Mouse (Mus musculus): ENCODE results near the gene Aifm3. TPM values are rescaled to one million over a fixed set of nuclear protein-coding genes. Genes with fewer than 3 reads are reported as not detected.

The Aifm3 gene
- total RNA-seq (2021), result 1 to 10 TPM; 6.5 to 8.5 TPM
- long read RNA-seq, experiment 1, partial matches to known transcripts, result 1 of 6 reads
- long read RNA-seq, experiment 1, other reads (novel, unspliced or antisense), result 1 of 6 reads
- long read RNA-seq, experiment 2, partial matches to known transcripts, result 0 of 3 reads
- long read RNA-seq, experiment 2, other reads (novel, unspliced or antisense), result 1 of 3 reads

DNA sequence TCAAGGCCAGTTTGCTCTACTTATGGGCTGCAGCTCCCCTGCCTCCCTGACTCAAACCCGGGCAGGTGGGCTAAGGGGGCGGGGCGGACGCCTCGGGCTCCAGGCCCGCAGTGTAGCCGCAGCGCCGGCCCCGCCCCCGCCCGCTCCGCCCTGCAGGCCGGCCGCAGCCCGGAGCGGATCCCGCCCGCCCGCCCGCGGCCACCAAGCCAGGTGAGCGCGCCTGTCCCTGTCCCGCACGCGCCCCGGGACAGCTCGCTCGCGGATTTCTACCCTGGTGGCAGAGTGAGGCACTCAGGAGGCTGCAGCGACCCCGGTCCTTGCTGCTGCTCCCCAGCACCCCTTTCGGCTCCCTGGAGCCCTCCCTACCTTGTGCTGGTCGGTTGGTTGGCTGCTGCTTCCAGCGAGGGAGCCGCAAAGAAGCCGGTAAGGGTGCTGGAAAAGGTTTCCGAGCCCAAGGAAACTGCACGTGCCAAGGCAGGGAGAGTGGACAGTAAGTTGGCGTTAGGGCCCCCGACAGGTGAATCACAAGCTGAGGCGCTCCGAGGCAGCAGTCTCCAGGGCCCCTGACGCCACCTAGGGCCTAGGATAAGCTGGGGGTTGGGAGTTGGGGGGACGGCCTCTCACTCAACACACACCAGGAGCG, at the start of gene Aifm3:
Aifm3 (plus strand) TSS at position 143 of the 643 bp plus-strand sequence.
- DNase-seq, result peak; percentile 61 to 79

DNA sequence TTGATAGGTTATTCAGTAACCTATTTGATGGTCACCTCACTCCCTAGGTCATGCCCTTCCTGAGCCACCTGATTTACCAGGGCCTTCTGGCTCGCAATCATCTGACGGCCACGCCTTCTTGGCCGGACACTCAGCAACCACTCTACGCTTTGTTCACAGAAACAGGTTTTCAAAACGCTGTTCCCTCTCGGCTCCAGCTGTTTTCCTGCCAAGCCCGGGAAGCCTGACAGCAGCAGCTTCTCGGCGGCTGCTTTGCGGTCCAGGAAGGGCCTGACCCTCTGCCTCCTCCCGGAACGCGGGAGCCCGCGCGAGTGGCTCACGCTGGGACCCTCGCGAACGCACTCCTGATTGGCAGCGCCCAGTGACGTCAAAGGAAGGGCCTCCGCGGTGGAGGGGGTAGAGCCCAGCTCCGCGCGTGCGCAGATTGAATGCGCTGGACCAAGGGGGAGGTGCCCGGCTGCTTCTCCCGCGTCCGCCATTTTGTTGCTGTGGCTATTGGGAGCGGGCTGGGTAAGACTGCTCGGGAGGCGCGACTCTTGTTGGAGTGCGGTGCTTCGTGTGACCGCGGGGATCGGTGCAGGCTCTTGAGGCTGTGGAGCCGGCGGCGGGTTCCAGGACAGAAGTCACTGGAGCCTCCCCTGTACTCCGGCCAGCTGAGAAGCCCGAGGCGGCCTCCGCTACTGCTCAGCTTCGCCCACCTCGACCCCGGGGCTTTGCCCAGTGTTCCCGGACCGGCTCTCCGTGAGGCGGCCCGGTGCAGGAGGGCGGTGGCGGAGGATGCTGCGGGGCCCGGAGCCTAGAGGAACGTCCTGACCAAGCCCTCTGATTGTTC, 37.7 kb upstream of the Aifm3 start, which contains the start of gene Crkl:
Crkl (plus strand) TSS at position 447 of the 832 bp plus-strand sequence.
- DNase-seq, result peak; percentile 99

DNA sequence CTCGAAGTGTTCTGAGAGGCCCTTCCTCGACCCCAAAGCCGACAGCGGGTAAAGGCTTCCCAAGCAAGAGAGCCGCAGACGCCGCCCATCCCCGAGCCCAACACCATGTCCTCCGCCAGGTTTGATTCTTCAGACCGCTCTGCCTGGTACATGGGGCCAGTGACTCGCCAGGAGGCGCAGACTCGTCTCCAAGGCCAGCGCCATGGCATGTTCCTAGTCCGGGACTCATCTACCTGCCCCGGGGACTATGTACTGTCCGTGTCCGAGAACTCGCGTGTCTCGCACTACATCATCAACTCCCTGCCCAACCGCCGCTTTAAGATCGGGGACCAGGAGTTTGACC, 37.1 kb upstream of the Aifm3 start:
- DNase-seq, result peak; percentile 56 to 61

DNA sequence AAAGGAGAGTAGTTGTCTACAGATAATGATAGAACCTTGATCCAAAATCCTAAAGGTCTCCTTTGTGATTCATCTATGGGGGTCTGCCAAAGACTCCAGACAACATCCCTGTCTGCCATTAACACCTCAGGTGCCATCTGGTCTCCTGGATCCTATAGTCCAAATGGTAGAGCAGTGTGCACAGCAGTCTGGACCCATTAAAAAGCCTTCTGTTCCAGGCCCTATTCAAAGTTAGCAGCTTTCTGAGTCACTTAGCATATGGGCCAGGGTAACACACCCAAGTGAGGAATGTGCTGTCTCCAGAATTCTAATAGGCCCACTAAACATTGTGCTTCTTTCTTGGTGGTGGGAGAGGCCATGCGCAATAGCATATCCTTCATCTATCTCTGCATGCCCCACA, 32.5 kb upstream of the Aifm3 start:
- no peak for DNase-seq

DNA sequence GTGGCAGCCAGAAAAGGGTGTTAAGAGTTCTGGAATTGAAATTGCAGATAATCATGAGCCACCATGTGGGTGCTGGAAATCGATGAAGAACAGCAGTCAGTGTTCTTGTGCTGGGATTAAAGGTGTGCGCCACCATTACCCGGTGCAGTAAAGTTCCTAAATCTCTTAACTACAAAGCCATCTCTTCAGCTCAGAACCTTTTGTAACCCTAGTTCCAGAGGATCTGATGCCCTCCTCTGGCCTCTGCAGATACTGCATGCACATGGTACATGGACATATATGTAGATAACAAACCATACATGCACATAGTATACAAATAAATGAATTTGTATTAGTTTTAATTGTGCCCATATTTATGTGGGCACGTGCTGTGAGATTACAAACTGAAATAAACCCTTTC, 29.2 kb upstream of the Aifm3 start:
- peak; percentile 10 to 33 for DNase-seq

DNA sequence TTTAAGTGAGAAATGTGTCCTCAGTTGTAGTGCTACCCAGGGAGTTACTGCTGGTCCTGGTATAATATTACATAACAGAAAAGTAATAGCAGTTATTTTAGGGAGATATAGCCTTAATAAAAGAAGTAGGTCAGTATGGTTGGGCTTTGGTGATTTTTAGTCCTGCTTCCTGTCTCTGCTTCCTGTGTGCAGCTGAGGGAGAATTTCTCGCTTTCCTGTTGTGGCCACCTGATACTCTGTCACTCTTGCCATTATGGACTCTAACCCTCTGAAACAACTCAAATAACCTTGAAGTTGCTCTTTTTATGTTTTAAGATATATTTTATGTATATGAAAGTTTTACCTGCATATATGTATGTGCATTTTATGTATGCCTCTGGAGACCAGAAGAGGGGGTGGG, 27.8 kb upstream of the Aifm3 start:
- no peak for DNase-seq

DNA sequence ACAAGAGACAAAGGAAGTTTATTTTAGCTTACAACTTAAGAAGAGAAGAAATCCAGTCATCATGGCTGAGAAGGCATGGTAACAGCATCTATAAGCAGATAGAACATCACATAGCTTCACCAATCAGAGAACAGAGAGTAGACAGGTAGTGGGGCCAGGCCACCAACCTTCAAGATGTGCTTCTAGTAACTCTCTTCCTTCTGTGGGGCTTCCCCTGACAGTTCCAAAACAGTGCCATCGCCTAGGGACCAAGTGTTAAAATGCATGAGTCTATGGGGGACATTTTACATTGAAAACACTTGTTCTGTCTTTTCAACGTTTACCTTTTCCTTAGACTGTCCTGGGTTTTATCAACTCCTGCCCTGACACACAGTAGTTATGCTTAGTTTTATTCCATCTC, 26.2 kb upstream of the Aifm3 start:
- DNase-seq, result no peak

DNA sequence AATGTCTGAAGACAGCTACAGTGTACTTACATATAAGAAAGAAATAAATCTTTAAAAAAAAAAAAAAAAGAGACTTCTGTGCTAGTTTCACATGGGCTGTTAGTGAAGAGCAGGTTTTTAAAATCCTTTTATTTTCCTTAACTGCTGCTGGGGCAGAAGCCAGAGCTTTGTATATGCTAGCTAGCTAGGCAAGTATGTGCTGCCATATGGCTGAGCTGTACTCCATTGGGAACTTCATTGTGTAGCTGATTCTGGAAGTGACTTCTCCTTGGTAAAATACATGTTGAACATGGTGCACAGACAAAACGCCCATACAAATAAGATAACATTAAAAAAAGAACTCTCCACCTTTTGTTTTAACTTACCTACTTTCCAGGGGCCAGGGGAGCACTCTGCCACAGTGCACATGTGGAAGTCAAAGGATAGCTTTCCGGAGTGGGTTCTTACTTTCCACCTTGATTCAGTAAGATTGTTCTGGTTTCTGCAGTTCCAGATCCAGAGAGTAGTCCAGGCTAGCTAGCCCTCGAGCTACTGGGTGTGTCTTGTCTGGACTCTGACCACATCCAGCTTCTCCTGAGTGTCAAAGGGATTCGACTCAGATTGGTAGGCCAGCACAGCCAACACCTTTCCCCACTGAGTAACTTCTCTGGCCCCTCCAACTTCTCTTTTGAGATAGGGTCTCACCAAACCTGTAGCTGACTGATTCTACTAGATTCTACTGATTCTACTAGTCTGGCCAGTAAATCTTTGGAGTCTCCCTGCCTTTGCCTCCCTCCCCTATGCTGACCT, 22.3 kb upstream of the Aifm3 start:
- no peak for DNase-seq

DNA sequence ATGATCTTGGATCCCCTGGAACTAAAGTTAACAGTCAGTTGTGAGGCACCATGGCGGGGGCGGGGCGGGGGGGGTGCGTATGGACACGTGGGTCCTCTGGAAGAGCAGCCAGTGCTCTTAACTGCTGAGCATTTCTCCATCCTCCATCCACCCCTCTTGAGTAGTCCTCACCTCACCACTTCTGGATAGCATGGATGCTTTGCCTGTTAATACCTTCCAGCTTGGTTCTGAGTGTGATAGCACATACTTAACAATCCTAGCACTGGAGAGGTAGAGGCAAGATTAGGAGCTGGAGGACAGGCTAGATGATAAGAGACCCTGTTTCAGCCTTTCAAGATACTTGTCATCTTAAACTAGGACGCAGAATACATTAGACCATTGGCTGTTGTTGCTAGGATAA, 16.9 kb upstream of the Aifm3 start:
- no peak for DNase-seq

DNA sequence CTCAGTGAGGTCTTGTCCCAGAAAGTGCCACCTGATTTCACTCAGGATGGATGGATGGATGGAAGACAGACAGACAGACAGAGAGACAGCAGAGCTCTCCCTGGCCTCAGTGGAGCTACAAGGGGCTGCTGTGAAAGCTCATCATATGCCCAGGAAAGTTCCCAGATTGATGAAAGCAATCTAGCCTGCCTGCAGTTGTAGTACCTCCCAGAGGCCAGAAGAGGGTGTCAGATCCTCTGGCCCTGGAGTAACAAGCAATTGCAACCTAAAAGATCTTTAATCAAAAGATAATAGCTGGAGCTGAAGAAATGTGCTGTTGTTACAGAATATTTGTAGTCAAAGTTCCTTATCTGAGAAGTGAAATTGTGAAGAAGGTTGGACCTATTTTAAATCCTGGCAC, 15.3 kb upstream of the Aifm3 start:
- peak; percentile 39 to 50 for DNase-seq

DNA sequence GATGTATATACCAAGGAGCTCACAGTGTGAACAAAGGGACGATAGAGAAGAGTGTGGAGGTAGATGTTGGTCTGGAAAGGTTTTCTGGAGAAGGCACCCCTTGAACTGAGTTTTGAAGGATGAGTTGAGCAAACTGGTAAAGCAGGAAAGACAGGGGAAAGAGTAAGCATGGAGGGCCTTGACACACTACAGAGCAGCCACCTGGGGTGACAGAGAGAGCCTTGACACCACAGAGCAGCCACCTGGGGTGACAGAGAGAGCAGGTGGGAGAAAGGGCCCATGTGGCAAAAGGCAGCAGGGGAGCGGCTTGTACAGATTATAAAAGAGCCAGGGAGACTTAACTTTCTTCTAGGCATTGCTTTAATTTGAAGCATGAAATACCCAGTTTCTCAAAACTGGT, 14.7 kb upstream of the Aifm3 start:
- no peak for DNase-seq

DNA sequence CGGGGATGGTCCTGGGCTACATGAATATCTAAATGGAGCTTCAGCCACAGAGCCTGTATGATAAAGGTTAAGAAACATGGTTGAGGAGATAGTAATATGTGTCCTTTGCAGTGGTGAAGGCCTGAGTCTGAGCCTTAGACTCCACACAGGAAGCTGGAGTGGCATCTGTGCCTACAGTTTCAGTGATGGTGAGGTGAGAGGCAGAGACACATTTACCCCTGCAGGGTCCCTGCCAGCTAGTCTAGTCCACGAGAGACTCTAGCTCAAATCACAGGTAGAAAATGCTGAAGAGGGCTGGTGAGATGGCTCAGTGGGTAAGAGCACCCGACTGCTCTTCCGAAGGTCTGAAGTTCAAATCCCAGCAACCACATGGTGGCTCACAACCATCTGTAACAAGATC, 14.1 kb upstream of the Aifm3 start:
- DNase-seq, result no peak

DNA sequence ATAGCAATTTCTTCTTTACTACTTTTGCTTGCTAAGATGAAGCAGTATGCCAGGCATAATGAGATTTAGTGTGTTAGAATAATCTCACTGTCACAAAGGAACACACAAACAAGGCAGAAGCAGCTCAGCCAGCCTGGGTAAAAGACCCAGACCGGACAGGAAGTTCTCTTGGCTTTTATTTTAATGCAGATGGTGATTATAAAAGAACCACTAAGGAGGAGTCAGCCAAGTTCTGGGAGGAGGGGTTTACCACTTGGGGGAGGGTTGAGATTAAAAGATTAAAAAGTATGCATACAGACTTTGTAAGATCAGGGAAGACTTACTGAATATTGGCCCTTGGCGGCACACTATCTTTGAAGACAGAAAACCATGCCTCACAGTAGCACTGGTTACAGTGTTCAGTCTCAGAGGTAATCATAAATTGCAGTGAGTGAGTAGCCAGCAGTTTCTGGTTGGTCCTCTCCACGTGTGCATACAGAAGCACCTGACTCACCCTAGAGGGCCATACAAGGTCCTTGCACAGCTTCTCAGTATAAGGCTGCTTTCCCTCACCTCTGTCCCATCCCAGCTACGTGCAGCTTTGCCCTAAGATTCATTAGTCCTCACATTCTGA, 11.0 kb upstream of the Aifm3 start:
- DNase-seq, result no peak

DNA sequence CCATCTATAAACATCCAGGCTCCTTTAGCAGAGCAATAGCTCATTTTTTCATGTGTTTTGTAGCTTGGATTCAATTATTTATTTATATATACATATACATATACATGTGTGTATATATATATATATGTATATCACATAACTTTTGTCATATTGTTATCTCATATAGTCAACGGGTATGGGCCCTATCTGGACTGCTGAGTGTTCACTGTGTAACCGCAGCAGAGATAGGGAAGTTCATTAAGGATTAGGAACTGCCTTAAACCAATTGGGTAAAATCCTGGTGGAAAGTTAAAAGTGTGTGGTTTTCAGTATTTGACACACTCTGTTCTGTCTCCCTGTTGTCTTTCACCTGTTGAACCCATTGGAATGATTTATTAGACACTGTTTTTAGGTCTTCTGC, 7.9 kb upstream of the Aifm3 start:
- DNase-seq, result no peak

DNA sequence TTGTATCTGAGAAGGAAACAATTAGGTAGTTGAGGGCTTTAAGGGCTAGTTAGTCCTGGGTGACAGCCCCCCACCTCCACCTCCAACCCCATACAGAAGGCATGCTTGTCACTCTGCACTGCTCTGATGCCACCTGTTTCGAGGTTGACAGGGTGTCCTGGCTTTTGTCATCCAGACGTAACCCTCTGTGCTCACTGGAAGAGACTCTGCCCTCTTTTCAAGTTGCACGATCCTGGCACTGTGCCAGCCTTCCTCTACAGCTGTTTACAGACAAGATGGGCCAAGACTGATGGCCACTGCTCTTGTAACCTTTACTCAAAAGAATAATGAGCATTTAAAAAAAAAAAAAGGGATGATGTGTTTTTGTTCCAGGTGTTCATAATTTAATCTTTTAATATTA, 2.9 kb upstream of the Aifm3 start:
- peak; percentile 53 to 72 for DNase-seq

DNA sequence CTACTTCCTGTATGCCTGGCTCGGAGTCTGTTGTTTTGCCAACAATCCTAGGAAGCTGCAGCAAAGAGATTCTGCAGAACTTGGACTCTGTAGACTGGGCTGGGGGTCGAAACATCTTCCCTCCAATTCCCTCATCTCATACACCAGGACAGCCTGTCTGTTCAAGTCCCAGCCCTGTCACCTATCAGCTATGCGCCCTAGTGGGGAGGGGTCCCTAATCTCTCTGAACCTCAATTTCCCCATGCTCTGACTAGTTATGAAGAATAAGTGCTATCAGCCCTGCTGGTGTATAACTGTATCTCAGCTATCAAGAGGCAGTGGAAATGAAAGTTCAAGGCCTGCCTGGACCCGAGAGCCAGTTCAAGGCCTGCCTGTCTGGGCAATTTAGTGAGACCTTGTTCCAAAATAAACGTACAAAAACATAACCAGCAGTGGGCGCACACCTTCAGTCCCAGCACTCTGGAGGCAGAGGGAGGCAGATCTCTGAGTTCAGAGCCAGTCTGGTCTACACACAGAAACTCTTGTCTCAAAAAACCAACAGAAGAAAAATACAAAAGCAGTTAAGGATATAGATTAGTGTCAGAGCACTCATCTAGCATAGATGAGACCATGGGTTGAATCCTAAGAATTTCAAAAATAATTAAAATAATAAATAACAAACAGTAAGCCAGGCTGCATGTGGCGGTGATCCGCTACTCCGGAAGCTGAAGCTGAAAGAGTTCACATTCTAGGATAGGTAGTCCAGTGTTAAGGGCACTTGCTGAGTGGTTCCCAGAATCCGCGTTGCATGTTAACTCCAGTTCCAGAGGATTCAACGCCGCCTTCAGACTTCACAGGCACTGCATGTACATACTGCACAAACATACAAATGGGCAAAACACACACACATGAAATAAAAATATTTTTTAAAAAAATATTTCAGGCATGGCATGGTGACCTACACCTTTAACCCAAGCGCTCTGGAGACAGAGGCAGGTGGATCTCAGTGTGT, 638 bp upstream of the Aifm3 start:
- peak; percentile 65 to 67 for DNase-seq

DNA sequence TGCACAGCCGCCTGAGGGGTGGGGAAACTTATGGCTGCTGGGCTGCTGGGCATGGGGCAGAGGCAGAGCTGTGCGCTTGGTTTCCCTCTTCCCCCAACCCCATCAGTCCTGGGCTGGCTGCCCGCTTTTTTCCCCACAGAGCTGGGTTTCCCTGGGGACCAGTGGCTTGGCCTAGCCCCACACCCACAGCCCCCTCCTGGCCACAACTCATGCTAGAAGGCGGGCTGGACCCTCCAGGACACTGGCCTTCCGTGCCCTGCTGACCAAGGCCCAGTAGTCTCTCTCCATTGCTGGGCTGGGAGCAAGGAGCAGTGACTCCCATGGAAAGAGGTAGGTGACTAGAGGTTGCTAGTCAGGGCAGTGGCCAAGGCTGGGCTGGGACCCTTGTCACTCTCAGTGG, 1.7 kb downstream of the Aifm3 start:
- DNase-seq, result no peak

DNA sequence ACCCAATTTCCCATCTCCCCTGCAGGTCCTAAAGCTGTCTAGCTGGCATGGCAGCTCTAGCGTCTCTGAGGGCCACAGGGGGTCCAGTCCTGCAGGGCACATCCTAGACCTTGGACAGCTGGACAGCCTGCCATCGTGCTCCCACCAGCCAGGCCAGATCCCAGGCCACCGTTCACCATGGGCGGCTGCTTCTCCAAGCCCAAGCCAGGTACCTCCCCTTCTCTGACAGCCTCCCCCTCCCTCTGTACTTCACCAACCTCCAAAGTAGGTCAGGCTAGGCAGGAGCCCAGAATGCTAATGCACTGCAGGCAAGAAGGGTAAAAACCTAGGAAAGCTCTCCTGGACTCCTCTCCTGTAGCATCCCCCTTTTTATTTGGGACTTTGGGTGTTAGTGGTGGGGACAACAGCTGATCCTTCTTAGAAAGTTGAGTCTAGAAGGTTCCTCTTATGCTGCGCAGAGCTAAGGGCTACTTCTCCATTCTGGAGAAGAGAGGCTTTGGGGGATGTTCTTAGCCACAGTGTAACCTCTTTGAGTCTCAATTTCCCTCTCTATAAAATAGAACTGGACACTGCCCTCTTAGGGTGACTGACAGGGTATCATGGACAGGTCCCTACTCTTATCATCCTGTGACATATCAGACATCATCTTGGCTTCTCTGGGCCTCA, 2.6 kb downstream of the Aifm3 start:
- DNase-seq, result no peak

DNA sequence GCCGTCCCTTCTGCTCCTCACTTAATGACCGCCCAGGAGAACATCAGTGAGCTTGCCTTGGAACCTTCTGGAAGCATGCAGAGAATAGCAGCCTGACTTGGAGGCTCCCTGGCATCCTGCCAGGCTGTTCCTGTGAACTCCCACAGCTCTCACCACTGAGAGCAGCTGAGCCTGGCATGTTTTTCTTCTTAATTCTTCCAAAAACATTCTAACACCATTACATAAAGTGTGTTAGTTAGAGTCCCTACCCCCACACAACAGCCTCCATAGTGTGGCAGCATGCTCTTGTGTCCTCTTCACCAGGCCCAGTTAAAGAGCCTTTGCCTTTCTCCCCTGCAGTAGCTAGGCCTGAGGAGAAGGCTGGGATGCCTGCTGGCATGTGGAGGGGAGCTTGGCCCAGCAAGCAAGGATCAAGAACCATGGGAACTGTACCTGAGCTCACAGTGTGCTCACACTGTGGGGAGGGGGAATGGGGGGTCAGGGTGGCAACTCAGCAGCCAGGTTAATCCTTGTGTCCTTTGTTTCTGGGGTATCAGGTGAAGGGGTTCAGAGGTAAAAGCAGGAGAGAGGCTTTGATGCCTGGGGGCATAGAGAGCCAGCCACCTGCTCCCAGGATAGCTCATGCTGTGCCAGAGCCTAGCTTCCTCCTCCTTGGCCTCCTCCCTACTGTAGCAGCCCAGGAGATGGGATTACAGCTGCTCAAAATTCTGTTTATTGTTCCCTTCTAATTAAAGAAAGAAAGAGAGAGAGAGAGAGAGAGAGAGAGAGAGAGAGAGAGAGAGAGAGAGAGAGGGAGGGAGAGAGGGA, 7.3 kb downstream of the Aifm3 start:
- peak; percentile 48 to 69 for DNase-seq
